Mouse (Mus musculus) c-Kit-positive CD71-positive TER-119-positive erythroid progenitor cells, embryonic 14.5 days (primary cell): ENCODE measurements around the gene Wdr93.
A peak's percentile ranks its signal among the peaks of the same experiment; 100 is the strongest.

ENCODE experiments used
- DNase-seq: peaks from one replicate; pipeline ENCODE4 v3.0.0-alpha.2; 2013; ENCODE audit warnings: low spot score

Wdr93 gene

DNA sequence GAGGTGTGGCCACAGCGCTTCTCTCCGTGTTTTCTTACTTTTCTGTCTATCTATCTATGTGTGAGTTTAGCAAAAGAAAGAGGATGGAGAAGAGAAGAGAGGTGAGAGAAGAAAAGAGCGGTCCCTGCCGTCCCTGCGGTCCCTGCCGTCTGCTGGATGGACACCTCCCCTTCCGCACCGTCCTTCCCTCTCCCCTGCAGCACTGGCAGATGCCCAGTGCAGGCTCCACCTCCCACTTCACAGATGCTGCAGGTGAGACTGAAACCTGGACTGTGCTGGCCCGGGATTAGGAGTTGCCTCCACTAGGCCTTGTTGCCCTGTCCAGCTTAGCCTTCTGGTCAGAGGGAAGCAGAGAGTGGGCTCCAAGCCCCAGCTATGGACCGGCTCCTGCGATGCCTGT, 58.4 kb downstream of the Wdr93 start:
- DNase-seq = no peak

DNA sequence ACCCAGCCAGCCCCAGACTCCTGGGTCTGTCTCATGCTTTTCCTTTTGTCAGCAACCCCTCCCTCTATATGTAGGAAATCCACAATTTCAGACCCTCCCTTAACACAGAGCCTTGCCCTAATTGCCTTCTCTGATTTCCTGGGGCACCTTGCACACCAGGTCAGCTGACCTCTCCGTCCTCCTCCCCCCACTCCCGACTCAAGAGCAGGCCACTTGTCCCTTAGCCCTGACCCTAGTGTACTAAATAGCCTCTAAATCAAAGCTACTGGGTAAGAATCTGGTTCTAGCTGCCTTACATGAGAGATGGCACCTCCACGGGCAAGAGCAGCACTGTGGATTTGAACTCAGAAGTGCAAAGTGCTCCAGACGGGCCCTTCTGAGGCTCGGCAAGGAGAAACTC, 59.1 kb downstream of the Wdr93 start:
- DNase-seq = no peak

- DNase-seq = no peak
Measured at GRCm38 (mm10) chr7:79803887-79804286, 60.9 kb downstream of the Wdr93 start.

DNA sequence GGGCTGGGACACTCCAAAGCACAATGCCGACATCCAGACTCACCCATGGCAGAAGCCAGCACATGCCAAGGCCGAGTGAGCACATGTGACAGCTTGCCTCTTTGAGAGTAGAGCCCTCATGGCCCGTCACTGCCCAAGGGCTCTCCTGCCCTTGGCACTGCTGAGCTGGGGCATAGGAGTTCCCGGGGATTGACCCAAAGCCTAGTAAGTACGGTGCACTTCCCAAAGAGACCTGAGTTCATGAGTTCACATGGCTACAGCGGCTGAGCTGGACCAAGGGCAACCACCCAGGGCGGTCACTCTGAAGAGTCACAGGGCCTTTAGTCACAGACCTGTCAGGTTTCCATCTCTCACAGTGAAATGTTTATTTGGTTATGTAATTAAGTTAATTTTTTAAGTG, 65.6 kb downstream of the Wdr93 start:
- DNase-seq = no peak

DNA sequence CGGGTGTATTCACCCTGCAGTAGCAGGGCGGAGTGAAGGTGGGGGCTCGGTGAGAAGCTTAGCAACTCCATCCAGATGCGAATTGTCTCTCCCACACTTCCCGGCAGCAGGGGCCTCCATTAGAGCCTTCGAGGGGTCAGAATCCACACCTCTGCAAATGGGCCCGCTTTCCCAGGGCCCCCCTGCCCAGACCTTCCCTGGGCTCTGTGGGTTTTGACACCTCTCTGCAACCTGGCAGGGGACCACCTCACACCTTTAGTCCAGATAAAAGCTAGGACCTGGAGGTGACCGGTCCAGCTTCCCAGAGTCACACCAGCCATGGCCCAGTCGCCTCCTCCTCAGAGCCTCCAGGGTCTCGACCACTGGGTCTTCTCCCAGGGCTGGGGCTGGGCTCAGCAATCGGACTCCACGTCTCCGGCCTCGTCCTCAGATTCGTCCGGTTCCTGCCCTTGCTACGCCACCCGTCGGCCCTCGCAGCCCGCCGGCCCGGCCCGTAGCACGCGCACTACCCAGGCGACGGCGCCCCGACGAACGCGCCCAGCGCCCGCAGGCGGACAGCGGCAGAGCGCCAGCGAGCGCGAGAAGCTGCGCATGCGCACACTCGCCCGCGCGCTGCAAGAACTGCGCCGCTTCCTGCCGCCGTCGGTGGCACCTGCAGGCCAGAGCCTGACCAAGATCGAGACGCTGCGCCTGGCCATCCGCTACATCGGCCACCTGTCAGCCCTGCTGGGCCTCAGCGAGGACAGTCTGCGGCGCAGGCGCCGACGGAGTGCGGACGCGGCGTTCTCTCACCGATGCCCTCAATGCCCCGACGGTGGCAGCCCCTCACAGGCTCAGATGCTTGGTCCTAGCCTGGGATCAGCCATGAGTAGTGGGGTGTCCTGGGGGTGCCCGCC, 67.9 kb downstream of the Wdr93 start, which contains the start of gene Mesp2:
Gene Mesp2 (plus strand): TSS at position 117 of the 896 bp plus-strand sequence.
- peak; percentile 40 for DNase-seq

GRCm38 (mm10) chr7:79813409-79813808, 70.4 kb downstream of the Wdr93 start:
- DNase-seq = no peak

- no peak for DNase-seq
Measured at GRCm38 (mm10) chr7:79818321-79818720, 75.4 kb downstream of the Wdr93 start.

- no peak for DNase-seq
Measured at GRCm38 (mm10) chr7:79819515-79819914, 76.6 kb downstream of the Wdr93 start.

GRCm38 (mm10) chr7:79819996-79820395, 77.0 kb downstream of the Wdr93 start:
- no peak for DNase-seq

- DNase-seq = no peak
Measured at GRCm38 (mm10) chr7:79822092-79822695, 79.2 kb downstream of the Wdr93 start.

GRCm38 (mm10) chr7:79828341-79828740, 85.4 kb downstream of the Wdr93 start:
- no peak for DNase-seq

GRCm38 (mm10) chr7:79831145-79831544, 88.2 kb downstream of the Wdr93 start:
- no peak for DNase-seq

- no peak for DNase-seq
Measured at GRCm38 (mm10) chr7:79831585-79831984, 88.6 kb downstream of the Wdr93 start.

- DNase-seq = no peak
Measured at GRCm38 (mm10) chr7:79832980-79833379, 90.0 kb downstream of the Wdr93 start.

GRCm38 (mm10) chr7:79835196-79835595, 92.2 kb downstream of the Wdr93 start:
- DNase-seq = no peak
